Mouse (Mus musculus): ENCODE measurements at regions not wholly inside any gene's neighbourhood (a gene's known extent, or its start where the extent isn't known, plus 50 kb on each side); places are given as distances from the start of the nearest gene placed in this dataset.

DNA sequence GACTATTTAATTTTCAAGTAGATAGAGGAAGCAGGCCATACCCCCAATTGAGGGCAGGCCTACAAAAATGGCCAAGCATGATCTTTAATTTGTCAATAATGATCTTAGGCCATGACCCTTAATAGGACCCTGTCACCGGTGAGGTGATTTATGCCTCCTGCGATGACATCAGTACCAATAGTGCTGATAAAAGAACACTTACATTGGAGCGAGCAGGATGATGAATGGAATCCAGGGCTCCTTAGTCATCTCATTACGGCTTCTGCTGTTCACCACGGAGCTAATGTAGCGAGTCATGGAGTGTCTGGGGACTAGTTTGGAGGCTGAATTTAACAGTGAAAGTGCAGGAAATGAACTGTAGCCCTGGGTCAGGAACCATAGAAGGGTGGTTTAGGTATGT lies 308.6 kb downstream of the En1 start:
- WGBS = 49% methylated on average over 6 of the region's 6 CpGs
- no peak for ATAC-seq (ENCODE audit: low FRiP score, low TSS enrichment)
- H3K27me3 ChIP-seq (ENCODE audit: control insufficient read depth, insufficient read depth, low read length) = no peaks in the 10 kb centered on the region

DNA sequence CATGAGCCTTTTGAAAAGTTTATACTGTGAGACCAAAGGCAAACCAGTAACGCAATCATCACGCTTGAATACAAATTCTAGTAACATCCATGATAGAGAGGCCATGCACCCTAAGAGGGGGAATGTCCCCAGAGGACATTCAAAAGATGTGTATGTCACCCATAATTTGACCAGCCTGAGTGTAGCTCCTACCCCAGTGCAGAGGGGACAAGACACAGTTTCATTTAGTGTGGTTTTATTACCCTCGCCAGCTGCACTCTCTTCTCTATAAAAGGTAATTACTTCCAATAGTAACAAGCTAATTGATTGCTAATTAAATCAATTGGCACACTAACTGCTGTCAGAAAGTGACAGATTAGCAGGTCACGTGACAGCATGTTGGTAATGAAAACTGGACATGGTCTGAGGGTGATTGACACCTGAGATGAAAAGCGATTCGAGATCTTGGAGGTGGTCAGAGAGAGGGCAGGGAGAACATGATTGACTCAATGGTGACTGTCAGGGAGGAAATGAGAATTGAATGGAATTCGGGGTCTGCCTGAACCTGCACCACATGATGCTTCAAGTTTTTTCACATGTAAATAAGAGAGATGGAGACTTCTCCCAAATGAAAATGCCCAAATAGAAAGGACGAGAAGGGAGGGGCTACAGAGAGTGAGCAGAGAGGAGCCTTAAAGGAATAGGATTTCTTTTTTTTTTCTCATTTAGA lies 309.9 kb downstream of the En1 start:
- Histone ChIP-seq H3K4me1 (ENCODE audit: control insufficient read depth, insufficient read depth, low read length) (no peaks in the 10 kb centered on the region), H3K4me2 (replicated peaks; ENCODE audit: low read depth, low read length) (no peak overlapping the region), H3K27ac (ENCODE audit: low read depth, low read length) (no peak overlapping the region), H3K9ac (ENCODE audit: low read depth, low read length) (no peak overlapping the region), H3K27me3 (ENCODE audit: control insufficient read depth, insufficient read depth, low read length) (no peaks in the 10 kb centered on the region), H3K36me3 (ENCODE audit: control insufficient read depth, insufficient read depth, low read length) (no peaks in the 10 kb centered on the region), H3K9me3 (ENCODE audit: control insufficient read depth, low read length) (0 out of 2 replicates have a peak, but pooled peaks cover 2% of the 10 kb centered on the region), H3K4me3 (ENCODE audit: low read length) (no peak overlapping the region)
- ATAC-seq (ENCODE audit: low FRiP score, low TSS enrichment) = no peak
- WGBS = 37% methylated on average over 8 of the region's 8 CpGs

More for the DNA sequence above, 308.6 kb downstream of the En1 start:
- Histone ChIP-seq H3K36me3 (ENCODE audit: control insufficient read depth, insufficient read depth, low read length) (no peaks in the 10 kb centered on the region), H3K4me1 (ENCODE audit: control insufficient read depth, insufficient read depth, low read length) (no peaks in the 10 kb centered on the region), H3K4me3 (ENCODE audit: low read length) (no peak overlapping the region), H3K27ac (ENCODE audit: low read depth, low read length) (no peak overlapping the region), H3K9me3 (ENCODE audit: control insufficient read depth, low read length) (0 out of 2 replicates have a peak, but pooled peaks cover 2% of the 10 kb centered on the region), H3K4me2 (replicated peaks; ENCODE audit: low read depth, low read length) (no peak overlapping the region), H3K9ac (ENCODE audit: low read depth, low read length) (no peak overlapping the region)

DNA sequence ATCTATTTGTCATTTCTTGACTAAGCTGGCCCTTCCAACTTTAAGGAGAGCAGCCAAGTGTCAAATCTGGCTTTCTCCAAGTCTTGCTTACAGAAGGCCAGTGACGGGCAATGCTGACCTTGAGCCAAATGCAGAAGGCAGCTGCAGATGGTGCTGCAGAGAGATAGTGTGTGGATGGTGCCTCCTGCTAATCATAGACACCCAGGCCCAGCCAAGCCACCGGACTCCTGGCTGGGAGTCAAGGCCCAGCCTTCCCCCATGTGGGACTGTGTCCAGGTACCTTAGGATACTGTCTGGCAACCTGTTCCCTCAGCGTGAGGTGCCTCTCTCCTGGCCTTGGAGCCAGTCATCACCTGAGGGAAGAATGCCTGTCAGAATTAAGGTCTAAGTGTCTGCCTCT lies 319.3 kb downstream of the En1 start:
- Histone ChIP-seq H3K4me2 (replicated peaks; ENCODE audit: low read depth, low read length) (no peak overlapping the region), H3K27ac (ENCODE audit: low read depth, low read length) (no peak overlapping the region), H3K9ac (ENCODE audit: low read depth, low read length) (no peak overlapping the region), H3K9me3 (ENCODE audit: control insufficient read depth, low read length) (no peaks in the 10 kb centered on the region), H3K36me3 (ENCODE audit: control insufficient read depth, insufficient read depth, low read length) (no peaks in the 10 kb centered on the region), H3K4me3 (ENCODE audit: low read length) (no peak overlapping the region), H3K4me1 (ENCODE audit: control insufficient read depth, insufficient read depth, low read length) (no peaks in the 10 kb centered on the region), H3K27me3 (ENCODE audit: control insufficient read depth, insufficient read depth, low read length) (no peaks in the 10 kb centered on the region)
- ATAC-seq (ENCODE audit: low FRiP score, low TSS enrichment) = no peak
- 75% methylated on average over 3 of the region's 3 CpGs for WGBS

GRCm38 (mm10) chr1:120925271-120925670 lies 323.1 kb downstream of the En1 start:
- no peak overlapping the region for H3K4me3 ChIP-seq (ENCODE audit: low read length)
- H3K9me3 ChIP-seq (ENCODE audit: control insufficient read depth, low read length) = no peaks in the 10 kb centered on the region
- H3K36me3 ChIP-seq (ENCODE audit: control insufficient read depth, insufficient read depth, low read length) = no peaks in the 10 kb centered on the region
- H3K4me1 ChIP-seq (ENCODE audit: control insufficient read depth, insufficient read depth, low read length) = no peaks in the 10 kb centered on the region
- 82% methylated on average over 3 of the region's 3 CpGs for WGBS
- ATAC-seq (ENCODE audit: low FRiP score, low TSS enrichment) = no peak
- H3K27me3 ChIP-seq (ENCODE audit: control insufficient read depth, insufficient read depth, low read length) = no peaks in the 10 kb centered on the region
- no peak overlapping the region for H3K4me2 ChIP-seq (replicated peaks; ENCODE audit: low read depth, low read length)
- H3K27ac ChIP-seq (ENCODE audit: low read depth, low read length) = no peak overlapping the region
- no peak overlapping the region for H3K9ac ChIP-seq (ENCODE audit: low read depth, low read length)

DNA sequence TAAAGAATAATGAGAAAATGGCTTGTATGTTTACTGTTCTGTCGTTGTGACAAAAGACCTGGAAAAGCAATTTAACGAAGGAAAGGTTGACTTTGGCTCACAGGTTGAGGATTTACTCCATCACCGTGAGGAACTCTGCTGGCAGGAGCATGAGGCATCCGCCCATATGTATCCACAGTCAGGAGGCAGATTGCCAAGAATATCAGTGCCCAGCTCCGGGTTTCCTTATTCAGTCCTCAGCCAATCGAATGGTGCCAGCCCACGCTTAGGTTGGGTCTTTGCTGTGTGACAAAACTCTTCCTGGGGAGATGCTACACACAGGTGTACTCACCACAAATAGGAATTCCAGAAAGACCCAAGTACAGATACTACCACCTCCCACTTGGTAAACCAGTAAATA lies 327.9 kb downstream of the En1 start:
- H3K4me1 ChIP-seq (ENCODE audit: control insufficient read depth, insufficient read depth, low read length) = no peaks in the 10 kb centered on the region
- no peak overlapping the region for H3K4me3 ChIP-seq (ENCODE audit: low read length)
- 90% methylated on average over 7 of the region's 7 CpGs for WGBS
- ATAC-seq (ENCODE audit: low FRiP score, low TSS enrichment) = no peak
- no peaks in the 10 kb centered on the region for H3K9me3 ChIP-seq (ENCODE audit: control insufficient read depth, low read length)
- no peak overlapping the region for H3K27ac ChIP-seq (ENCODE audit: low read depth, low read length)
- H3K27me3 ChIP-seq (ENCODE audit: control insufficient read depth, insufficient read depth, low read length) = no peaks in the 10 kb centered on the region
- no peak overlapping the region for H3K4me2 ChIP-seq (replicated peaks; ENCODE audit: low read depth, low read length)
- no peaks in the 10 kb centered on the region for H3K36me3 ChIP-seq (ENCODE audit: control insufficient read depth, insufficient read depth, low read length)
- no peak overlapping the region for H3K9ac ChIP-seq (ENCODE audit: low read depth, low read length)

DNA sequence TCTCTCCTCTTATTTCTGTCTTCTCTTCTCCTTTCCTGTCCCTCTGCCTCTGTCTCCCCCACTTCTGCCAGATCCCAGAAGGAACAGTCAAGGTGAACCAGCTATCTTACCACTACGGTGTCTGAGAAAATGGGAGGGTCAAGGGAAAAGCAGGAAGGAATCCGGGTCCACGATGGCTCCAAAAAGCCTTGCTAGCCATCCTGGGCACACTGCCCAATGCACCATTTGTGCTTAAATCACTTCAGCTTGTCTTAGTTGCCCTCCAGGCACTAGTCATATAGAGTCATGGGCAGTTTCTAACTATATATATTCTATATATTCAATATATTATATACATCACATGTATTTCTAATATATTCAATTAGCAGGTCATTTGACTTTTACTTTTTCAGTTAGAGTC lies 333.1 kb downstream of the En1 start:
- Histone ChIP-seq H3K9ac (ENCODE audit: low read depth, low read length) (no peak overlapping the region), H3K36me3 (ENCODE audit: control insufficient read depth, insufficient read depth, low read length) (no peaks in the 10 kb centered on the region), H3K4me1 (ENCODE audit: control insufficient read depth, insufficient read depth, low read length) (no peaks in the 10 kb centered on the region), H3K4me2 (replicated peaks; ENCODE audit: low read depth, low read length) (no peak overlapping the region), H3K27ac (ENCODE audit: low read depth, low read length) (no peak overlapping the region), H3K9me3 (ENCODE audit: control insufficient read depth, low read length) (no peaks in the 10 kb centered on the region), H3K4me3 (ENCODE audit: low read length) (no peak overlapping the region), H3K27me3 (ENCODE audit: control insufficient read depth, insufficient read depth, low read length) (no peaks in the 10 kb centered on the region)
- ATAC-seq (ENCODE audit: low FRiP score, low TSS enrichment) = no peak
- 88% methylated on average over 3 of the region's 3 CpGs for WGBS

- ATAC-seq (ENCODE audit: low FRiP score, low TSS enrichment) = no peak
- Histone ChIP-seq H3K27ac (ENCODE audit: low read depth, low read length) (no peak overlapping the region), H3K4me2 (replicated peaks; ENCODE audit: low read depth, low read length) (no peak overlapping the region), H3K4me1 (ENCODE audit: control insufficient read depth, insufficient read depth, low read length) (no peaks in the 10 kb centered on the region), H3K36me3 (ENCODE audit: control insufficient read depth, insufficient read depth, low read length) (no peaks in the 10 kb centered on the region), H3K9me3 (ENCODE audit: control insufficient read depth, low read length) (no peaks in the 10 kb centered on the region), H3K27me3 (ENCODE audit: control insufficient read depth, insufficient read depth, low read length) (no peaks in the 10 kb centered on the region), H3K9ac (ENCODE audit: low read depth, low read length) (no peak overlapping the region), H3K4me3 (ENCODE audit: low read length) (no peak overlapping the region)
- WGBS = 79% methylated on average over 4 of the region's 4 CpGs
Measured at GRCm38 (mm10) chr1:120943711-120944110, 341.5 kb downstream of the En1 start.

DNA sequence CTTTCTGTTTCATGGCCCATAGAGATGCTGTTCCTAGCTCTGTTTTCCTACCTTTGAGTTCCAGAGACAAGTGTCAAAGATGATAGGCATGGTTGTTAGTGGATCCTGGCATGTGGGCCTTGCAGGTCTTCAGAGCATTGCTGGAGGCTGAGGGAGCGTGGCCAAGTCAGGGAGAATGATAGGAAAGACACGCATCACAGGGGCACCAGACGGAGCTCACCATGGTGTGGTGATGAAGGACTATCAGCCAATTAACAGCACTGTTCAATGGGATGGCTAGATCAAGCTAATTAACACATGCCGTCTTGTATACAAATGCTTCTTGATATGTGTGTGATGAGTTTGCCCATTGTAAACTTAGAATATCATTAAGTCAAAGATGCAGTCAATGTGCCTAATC lies 344.1 kb downstream of the En1 start:
- Histone ChIP-seq H3K36me3 (ENCODE audit: control insufficient read depth, insufficient read depth, low read length) (no peaks in the 10 kb centered on the region), H3K27ac (ENCODE audit: low read depth, low read length) (no peak overlapping the region), H3K27me3 (ENCODE audit: control insufficient read depth, insufficient read depth, low read length) (no peaks in the 10 kb centered on the region), H3K9me3 (ENCODE audit: control insufficient read depth, low read length) (no peaks in the 10 kb centered on the region), H3K4me3 (ENCODE audit: low read length) (no peak overlapping the region), H3K4me2 (replicated peaks; ENCODE audit: low read depth, low read length) (no peak overlapping the region), H3K9ac (ENCODE audit: low read depth, low read length) (no peak overlapping the region), H3K4me1 (ENCODE audit: control insufficient read depth, insufficient read depth, low read length) (no peaks in the 10 kb centered on the region)
- ATAC-seq (ENCODE audit: low FRiP score, low TSS enrichment) = no peak
- 86% methylated on average over 4 of the region's 4 CpGs for WGBS

GRCm38 (mm10) chr1:120961235-120961634 lies 359.0 kb downstream of the En1 start:
- WGBS = 78% methylated on average over 1 of the region's 1 CpGs
- Histone ChIP-seq H3K27me3 (ENCODE audit: control insufficient read depth, insufficient read depth, low read length) (no peaks in the 10 kb centered on the region), H3K4me1 (ENCODE audit: control insufficient read depth, insufficient read depth, low read length) (no peaks in the 10 kb centered on the region), H3K36me3 (ENCODE audit: control insufficient read depth, insufficient read depth, low read length) (no peaks in the 10 kb centered on the region), H3K9ac (ENCODE audit: low read depth, low read length) (no peak overlapping the region), H3K4me3 (ENCODE audit: low read length) (no peak overlapping the region), H3K27ac (ENCODE audit: low read depth, low read length) (no peak overlapping the region), H3K9me3 (ENCODE audit: control insufficient read depth, low read length) (no peaks in the 10 kb centered on the region), H3K4me2 (replicated peaks; ENCODE audit: low read depth, low read length) (no peak overlapping the region)
- ATAC-seq (ENCODE audit: low FRiP score, low TSS enrichment) = no peak

Data from kidney, embryonic 14.5 days (tissue).